Mouse (Mus musculus): ENCODE measurements at regions not wholly inside any gene's neighbourhood (a gene's known extent, or its start where the extent isn't known, plus 50 kb on each side); places are given as distances from the start of the nearest gene placed in this dataset.
A peak's percentile ranks its signal among the peaks of the same experiment; 100 is the strongest.

DNA sequence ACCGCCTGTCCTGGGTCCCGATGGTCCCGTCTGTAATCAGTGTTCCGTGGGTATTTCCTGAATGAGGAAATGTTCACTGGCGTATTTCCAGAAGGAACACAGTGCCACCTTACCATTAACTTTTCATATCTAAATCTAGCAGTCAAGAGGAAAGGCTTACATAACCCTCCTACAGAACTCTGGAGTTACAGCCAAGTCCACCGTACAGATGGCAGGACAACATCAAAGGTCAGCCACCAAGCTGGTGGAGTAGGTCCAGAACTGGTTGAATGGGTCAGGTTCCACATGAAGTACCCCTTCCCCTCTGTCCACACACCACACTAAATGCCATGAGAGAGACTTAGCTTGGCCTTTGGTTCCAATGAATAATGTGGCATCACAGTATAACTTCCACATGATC lies 139.7 kb downstream of the Barhl2 start:
- DNase-seq = no peak

DNA sequence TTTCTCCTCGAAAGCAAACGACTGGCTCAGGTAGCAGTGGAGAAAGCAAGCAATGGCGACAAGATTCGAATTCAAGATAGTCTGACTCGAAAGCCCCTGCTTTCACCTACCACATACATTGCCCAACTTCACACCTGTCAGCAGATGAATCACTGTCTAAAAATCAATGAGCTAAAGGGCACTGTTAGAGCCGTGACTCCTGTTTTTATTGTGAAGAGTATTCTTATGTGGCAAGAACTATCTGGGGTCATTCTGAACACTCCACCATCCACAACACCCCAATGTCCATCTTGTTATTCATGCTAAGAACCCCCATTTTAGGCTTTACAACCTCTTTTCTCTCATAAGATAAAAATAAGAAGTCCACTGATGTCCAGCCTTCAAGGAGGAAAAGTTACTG lies 144.1 kb downstream of the Barhl2 start:
- no peak for DNase-seq

DNA sequence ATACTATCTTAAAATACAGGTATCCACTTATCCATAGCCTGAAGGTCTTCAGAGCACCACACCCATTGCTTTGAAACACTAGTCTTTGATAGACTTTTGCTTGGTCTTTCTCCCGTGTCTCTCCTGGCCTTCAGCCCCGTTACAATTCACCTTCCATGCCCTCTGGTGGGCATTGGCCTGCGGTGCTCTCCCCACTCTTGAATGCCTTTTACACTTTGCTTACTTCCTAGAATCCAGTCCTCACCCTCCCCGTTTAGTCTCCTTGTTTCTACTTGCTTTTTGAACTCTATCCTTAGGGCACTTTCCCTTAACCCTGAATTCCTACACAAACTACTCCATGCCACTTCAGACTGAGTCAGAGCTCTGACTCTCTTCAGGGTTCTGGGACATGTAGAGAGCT lies 156.6 kb downstream of the Barhl2 start:
- no peak for DNase-seq

DNA sequence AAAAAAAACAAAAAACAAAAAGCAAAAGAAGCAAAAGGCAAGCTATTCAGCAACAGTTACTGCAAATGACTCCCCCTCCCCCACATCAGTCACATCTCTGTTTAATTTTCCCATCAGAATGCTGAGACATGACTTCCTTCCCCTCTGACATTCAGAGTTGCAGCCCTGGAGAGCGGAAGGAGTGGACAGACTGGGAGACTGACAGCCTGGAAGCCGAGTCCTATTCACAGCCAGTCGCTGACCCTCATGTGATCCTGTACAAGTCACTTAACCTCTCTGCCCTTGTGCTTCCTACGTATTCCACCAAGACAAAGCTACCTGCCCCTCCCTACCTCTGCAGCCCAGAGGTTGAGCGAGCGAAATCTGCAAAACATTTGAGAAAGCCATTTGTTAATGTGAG lies 161.2 kb downstream of the Barhl2 start:
- DNase-seq = no peak

DNA sequence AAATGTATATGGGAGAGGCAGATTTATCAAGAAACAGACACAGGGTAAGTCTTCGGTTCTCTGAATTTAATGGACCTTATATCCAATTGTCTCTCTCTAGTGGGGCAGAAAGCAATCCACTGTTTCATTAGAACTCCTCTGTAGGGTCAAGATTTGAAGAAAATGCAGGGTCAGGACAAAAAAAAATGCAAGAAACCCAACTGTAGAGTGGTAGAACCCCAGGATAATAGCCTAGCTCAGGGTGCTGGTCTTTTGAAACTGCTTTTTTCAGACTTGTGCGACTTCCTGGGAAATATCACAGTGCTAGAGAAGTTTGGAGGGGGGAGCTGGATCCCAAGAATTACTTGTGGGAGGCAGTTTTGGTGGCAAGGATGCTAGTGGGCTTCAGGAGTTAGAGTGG lies 162.0 kb downstream of the Barhl2 start:
- DNase-seq = no peak

DNA sequence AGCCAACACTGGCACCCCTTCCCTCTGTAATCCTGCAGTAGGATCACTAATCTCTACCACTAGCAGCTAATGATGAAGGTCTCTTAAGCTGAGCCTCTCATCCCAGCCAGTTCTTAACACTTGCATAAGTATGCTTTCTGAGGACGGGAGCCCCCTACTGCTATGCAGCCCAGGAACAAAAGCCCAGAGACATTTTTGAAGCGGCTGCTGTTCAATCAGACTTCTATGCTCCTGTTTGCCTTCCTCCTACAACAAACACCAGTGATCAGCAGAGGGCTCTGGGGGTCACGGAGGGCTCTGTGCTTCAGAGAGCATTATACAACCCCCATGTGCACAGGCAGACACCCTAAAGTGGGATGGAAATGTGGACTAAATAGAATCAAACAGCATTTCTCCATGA lies 162.4 kb downstream of the Barhl2 start:
- no peak for DNase-seq

DNA sequence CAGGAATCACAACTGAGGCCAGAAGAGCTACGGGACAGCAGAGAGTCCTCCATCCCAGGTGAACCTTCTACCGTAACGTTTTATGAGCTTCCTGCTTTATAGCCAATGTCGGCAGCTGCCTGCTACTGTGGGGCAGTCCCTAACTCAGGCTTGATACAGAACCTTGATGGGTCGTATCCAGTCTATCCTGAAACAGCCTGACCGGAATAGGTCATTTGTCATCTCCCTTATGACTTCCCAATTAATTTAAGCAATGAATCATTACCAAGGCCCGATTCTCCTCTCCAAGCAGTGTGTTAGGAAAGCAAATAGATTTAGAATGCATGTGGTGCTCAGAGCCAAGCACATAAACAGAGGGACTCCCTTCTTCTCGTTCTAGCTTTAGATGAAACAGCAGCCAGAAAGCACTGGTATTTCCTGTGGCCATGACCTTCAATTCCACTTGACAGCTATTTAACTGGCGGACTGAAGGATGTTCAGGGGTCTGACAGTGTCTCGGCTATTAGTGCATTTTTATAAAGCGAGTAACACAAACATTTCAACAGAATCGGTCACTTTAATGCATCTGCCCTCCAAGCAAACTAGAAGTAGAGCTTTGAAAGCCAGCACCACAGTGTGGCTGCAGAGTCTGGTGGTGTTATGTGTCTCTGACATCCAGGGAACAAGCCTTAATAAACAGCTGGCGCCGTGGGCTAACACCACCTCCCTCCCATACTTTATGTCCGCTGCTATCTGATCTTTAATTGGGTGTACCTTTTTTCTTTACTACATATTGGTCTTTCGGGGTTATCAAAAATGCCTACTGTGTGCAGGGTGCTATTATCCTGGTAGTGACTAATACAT lies 165.4 kb downstream of the Barhl2 start:
- DNase-seq = no peak

DNA sequence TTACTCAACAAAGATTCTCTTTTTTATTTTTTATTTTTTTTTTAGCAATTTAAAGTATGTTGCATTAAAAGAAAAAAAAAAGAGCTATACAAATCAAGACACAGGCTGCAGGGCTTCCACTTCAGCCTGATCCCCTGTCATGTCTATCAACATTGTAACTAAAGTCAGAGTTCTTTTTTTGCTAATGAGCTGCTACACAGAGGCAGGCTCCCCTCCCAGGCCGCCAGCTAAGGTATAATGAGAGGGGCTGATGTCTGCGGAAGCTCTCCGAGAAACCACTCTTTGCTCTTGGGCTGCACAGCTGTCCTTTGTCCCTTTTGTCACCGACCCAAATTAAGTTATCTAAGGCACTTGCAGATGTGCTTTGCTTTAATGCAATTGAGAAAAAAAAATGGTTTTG lies 172.8 kb downstream of the Barhl2 start:
- no peak for DNase-seq

DNA sequence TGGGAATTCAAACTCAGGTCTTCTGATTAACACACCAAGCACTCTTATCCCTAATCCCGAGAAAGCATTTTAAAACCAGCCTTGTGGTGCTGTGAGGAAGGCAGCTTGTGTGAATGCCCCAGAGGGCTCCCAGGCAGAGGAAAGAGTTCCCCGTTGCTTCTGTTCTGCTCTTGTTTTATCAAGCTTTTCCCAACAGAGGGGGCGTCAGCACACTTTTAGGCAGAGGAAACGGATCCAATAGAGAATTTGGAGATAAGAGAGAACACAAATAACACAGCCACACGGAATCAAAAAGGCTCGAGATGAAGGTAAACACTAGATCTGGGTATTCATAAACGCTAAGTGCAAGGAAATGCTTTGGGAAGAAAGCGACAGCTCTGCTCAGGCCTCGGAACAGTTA lies 173.2 kb downstream of the Barhl2 start:
- DNase-seq = no peak

DNA sequence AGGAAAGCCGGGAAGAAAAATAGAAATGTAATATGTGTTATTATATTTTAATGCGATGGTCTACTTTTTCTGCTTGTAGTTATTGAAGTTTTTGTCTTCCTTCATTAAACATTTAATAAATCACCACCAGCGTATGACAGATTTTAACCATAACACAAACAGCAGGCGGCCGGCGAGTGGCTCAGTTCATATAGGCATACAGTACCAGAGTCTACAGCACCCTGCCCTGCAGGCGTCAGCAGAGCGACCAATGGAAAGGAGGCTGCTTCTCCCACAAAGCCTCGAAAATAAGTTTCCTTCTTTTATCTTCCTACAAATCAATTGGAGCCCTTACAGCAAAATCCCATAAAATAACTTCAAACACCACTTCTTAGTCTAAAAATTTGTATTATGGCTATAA lies 175.3 kb downstream of the Barhl2 start:
- DNase-seq = no peak

DNA sequence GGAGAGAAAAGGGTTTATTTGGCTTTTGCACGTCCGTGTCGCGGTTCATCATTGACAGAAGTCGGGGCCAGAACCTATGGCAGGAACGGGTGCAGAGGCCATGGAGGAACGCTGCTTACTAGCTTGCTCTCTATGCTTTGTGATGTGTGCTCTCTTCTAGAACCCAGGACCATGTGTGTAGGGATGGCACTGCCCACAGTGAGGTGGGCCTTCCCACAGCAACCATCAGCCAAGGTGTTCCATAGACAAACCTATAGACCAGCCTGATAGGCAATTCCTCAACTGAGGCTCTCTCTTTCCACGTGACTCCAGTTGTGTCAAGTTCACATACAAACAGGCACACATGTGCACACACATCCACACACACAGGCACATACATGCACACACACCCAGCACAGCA lies 180.2 kb downstream of the Barhl2 start:
- DNase-seq = no peak

DNA sequence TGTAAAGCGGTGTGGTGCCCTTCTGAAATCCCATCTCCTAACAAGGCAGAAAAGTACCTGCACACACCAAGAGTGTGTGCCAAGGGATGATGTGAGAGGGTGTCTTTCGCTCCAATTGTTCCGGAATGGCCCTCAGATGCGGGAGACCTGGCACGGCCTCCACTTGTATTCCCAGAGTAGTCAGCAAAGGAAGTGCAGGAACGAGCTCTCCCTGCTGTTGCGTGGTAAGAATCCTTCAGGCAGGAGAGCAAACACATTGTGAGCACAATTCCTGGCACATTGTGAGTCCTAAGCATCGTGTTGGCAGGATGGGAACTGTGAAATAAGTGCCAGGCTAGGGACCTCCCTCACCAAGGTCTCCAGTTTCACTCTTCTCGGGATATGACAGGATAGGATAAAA lies 180.7 kb downstream of the Barhl2 start:
- DNase-seq = no peak

DNA sequence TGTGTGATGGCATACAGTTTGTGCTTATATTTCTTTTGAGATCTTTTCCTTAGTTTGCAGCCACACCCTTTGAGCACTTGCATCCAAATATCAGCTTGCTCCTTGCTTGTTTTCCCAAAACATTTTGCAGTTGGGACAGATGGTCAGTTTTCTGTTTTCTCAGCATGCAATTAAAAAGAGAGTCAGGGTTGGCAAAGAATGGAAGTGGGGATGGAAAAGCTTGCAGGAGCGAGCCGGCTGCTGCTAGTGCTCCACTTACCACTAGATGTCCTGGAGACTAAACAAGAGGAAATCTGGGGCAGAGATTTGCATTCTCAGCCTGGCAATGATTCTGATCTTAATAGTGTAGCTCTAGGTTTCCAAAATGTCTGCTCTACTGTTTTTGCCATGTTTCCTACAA lies 181.8 kb downstream of the Barhl2 start:
- DNase-seq = peak; percentile 21

DNA sequence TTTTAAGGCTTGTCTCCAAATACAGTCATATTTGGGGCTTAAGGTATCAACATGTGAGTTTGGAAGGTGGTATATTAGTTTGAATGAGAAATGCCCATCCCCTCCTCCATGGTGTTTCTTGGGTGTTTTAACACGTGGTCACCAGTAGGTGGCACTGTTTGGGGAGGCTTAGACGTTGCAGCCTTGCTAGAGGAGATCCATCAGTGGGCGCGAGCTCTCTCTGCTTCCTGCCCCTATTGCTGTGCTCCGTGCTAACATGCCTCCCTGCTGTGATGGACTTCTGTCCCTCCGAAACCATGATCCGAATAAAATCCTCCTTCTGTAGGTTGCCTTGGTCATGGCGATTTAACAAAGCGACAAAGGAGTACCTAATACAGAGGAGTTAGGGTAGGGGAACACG lies 183.3 kb downstream of the Barhl2 start:
- DNase-seq = no peak

DNA sequence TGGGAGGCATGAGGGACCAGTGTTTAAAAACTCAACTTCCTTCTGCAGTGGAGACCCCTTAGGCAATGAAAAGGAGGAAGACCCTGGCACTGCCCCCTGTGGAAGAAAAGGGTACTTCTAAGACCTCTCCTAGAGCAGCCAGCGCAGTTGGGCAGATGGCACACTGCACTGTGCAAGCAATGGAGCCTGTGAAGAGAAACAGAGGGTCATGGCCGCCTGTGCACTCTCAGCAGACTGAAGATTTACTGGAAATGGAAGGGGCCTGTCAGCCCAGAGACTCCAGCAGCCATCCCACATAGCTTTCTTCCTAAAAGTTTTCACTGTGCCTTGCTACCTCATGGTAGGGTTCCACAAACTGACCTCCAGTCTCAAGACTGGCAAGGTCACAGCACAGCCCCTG lies 193.4 kb downstream of the Barhl2 start:
- DNase-seq = no peak

DNA sequence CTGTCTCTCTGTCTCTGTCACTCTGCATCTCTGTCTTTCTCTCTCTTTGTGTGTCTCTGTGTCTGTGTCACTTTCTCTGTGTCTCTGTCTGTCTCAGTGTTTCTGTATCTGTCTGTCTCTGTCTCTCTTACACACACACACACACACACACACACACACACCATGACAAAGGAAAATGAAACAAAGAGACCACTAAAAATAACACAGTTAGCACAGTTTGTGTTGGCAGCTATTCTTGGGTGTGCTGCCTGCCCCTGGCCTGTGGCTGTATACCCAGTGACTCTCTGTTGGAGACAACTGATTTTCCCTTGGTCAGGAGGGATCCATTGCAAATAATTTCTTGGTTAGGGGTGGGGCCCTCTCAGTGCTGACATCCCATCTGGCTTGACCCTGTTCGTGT lies 200.8 kb downstream of the Barhl2 start:
- DNase-seq = no peak

DNA sequence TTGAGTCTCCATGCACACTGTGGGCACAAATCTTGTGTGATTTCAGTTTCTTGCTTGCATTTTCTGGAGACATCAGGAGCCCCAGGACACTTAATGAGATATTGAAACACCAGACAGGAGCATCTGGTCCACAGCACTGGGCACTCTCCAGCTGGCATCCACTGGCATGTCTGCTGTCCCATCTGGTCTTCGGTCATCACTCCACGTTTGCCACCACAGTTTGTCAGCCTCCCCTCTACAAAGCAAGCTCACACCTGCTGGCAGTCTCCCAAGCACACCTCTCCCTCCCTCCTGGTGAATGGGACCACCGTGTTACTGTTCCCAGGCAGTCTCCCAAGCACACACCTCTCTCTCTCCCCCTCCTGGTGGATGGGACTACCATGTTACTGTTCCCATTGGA lies 228.8 kb downstream of the Barhl2 start:
- no peak for DNase-seq

DNA sequence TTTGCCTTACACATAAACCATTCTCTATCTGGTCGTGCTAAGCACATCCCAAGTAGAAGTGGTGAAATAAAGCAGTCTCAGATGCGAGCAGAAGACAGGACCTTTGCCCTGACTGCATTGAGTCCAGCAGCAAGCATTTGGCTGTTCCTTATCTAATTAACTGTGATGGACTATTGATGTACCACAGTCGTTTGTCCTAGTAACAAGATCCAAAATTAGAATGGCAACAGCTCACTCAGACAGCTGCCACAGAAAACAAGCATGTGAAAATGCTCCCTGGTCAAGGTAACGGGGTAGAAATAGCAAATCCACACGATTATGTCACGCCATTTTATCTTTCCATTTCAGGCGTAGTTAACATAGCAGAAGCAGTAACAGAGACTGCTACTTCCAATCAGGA lies 233.8 kb downstream of the Barhl2 start:
- DNase-seq = no peak

DNA sequence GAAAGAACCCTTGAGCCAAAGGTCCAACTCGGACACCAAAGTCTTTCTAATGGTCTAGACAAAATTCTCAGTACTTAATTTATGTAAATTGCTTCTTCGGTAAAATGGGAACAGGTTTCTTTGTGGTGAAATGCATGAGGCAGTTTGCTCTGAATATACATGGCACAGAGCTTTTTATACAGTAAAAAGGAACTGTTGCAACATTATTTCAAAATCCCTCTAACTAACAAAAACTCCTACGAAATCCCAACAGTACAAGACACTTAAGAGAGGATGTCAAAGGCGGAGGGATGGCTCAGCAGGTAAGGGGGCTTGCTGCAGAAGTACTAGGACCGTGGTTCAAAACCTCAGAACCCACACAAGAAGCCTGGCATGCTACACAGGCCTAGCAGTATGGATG lies 248.4 kb downstream of the Barhl2 start:
- DNase-seq = no peak

DNA sequence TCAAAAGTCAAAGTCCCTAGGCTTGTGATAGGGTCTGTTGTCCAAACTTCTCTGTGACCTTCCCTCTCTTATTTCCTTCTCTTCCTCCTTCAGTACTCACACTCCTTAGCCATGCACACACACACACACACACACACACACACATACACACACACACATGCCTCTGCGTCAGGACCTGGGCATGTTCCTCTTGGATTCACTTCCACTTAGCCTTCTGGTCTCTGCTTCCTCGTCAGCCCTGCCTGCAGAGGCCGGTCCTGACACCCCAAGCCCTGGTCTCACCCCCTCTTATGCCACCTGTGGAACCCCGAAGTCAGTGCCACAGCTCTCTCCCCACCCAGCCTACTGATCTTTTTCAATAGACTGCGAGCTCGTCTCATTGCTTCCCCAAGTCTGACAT lies 250.3 kb downstream of the Barhl2 start:
- no peak for DNase-seq

DNA sequence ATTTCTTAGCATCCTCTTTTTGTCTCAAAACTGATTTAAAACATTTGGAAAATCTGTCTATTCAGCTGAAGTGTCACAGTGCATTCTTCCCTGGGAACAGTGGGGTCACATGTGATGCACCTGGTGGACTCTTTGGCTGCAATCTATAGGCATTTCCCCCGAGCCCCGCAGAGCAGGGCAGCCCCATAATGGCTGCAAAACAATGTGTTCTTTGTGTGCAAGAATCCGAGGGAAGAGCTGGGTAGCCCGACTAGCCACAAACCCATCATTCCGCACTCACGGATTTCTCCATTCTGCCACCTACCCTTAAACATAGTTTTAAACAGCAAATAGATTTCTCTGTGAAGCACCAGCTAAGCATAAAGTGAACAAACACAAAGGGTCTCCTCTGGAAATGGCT lies 252.2 kb downstream of the Barhl2 start:
- no peak for DNase-seq

DNA sequence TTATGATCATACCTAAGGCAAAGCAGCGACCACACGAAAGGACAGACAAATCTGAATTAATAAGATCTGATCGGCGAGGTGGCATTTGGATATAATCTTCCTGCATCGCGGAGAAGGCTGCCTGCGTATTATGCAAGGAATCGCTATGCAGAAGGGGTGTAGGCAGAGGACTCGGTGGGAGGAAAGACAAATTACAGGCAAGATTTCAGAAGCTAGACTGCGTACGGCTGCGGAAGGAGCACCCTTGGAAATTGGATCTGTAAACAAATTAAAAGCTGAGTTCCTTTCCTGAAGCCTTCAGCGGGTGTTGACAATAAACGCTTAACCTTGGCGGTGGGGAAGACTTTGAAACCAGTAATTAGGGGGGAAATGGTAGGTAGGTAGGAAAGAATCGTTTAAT lies 257.3 kb downstream of the Barhl2 start:
- peak; percentile 46 for DNase-seq

DNA sequence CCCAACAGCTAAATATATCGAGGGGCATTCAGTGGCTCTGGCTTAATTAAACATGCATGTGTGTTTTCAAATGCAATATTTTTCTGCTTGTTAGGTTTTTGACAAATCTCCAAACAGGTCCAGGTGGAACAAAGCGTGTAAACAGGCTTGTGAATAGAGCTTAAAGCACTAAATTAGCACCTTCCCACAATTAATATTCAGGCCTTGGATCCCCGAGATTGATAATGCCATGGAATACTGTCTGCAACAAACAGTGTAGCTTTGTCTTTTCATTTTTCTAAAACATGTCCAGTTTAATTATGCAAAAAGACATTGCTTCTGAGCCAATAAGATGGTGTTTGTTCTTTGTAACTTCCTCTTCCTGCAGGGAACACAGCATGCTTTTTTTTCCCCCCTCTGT lies 258.9 kb downstream of the Barhl2 start:
- DNase-seq = no peak

DNA sequence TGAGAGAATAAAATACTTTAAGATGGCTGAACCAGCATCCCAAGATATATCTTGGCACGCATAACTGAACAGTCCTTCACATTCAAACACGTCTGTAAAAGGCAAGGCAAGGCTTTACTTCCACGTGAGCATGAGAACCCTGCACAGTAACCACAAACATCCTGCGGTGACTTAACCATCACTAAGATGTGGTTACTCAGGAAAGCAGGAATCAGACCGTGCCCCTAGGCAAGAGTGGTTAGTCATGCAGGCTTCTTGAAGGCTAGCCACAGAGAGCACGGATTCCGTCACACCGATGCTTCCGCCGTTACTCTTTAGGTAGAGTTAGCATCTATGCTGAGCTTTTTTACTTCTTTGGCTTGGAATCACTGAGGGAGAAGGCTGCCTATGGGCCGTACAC lies 266.8 kb downstream of the Barhl2 start:
- no peak for DNase-seq

DNA sequence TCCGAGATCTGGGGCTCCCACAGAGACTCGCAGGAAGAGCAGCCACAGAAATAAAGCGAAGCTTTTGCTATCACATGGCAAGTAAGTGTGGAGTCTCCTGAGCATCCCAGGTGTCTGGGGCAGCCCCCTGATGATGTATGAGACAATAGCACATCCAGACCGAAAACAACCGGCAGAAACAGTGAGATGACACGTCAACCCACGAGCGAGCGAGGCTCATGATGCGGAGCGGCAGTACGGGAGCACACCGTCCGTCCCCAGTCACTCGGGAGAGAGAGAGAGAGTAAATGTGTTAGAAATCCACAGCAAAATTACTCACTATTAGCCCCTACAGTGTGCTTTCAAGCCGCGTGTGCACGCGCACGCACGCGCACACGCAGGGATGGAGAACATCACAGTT lies 276.2 kb downstream of the Barhl2 start:
- DNase-seq = no peak
